In genomic region chr11:99080902-99081543, GRCm38 (mm10) we compare ENCODE assay signal across 21 mouse cellular contexts. TPM values are rescaled to one million over a fixed set of nuclear protein-coding genes. Genes with fewer than 3 reads are reported as not detected.
DNase-seq lines count a peak whose midpoint lies in the region; ATAC-seq and TF ChIP-seq lines count a peak whose summit lies in the region.
"Had no signal": no experiment of that assay in that cellular context is flagged by ENCODE, and none has a peak within 500 bp of the region (broad histone marks: within the 10 kb centered on the region; RNA-seq: fewer than 3 reads in every experiment).

No protein-coding gene starts in this region.

- H3K4me1 ChIP-seq in liver, postnatal 0 days (ENCODE audit: insufficient read depth), result peaks cover 5% of the 10 kb centered on the region; the same call in 1 of the 2 replicates
- H3K4me1 ChIP-seq in liver, embryonic 12.5 days, result no peaks in the 10 kb centered on the region
- H3K4me1 ChIP-seq in limb, embryonic 10.5 days, result peaks cover 75% of the 10 kb centered on the region
- H3K4me1 ChIP-seq in midbrain, embryonic 14.5 days (ENCODE audit: control insufficient read depth, insufficient read depth, low read length), result no peaks in the 10 kb centered on the region
- H3K4me1 ChIP-seq: megakaryocyte, embryonic 14.5 days had no signal

- no peak for DNase-seq in liver, postnatal 0 days
- no peak for DNase-seq in limb, embryonic 10.5 days (ENCODE audit: low spot score)
- no peak for DNase-seq in embryo, embryonic 10.5 days (ENCODE audit: low spot score)
- DNase-seq in right cerebral cortex, postnatal 10 days (ENCODE audit: low spot score in 2 of 2), result no peak
- no peak for DNase-seq in midbrain, embryonic 14.5 days
- DNase-seq: cerebellum, postnatal 10 days; gastrocnemius, postnatal 10 days; layer of hippocampus, postnatal 36 days; right cerebral cortex, adult 18-20 months; thymus, postnatal 36 days had no signal

- WGBS in liver, postnatal 0 days (ENCODE audit: insufficient replicate concordance), result 58% methylated on average over 9 of the region's 9 CpGs
- whole genome bisulfite sequencing in liver, embryonic 12.5 days (ENCODE audit: insufficient replicate concordance), result 51% methylated on average over 9 of the region's 9 CpGs
- WGBS in limb, embryonic 10.5 days, result 89% methylated on average over 9 of the region's 9 CpGs
- WGBS in midbrain, embryonic 14.5 days, result 92% methylated on average over 9 of the region's 9 CpGs

- TF ChIP-seq EP300 in liver, postnatal 0 days (IDR thresholded peaks at IDR 0.05; ENCODE audit: low read depth), result no peak

- no peaks in the 10 kb centered on the region for H3K27me3 ChIP-seq in liver, postnatal 0 days (ENCODE audit: insufficient read depth, low read length)
- H3K27me3 ChIP-seq in liver, embryonic 12.5 days (replicated peaks), result peaks cover 19% of the 10 kb centered on the region
- no peaks in the 10 kb centered on the region for H3K27me3 ChIP-seq in limb, embryonic 10.5 days (ENCODE audit: low read depth, poor library complexity, severe bottlenecking)
- H3K27me3 ChIP-seq in myocyte (ENCODE audit: control insufficient read depth, insufficient read depth, insufficient read length), result no peaks in the 10 kb centered on the region
- H3K27me3 ChIP-seq in midbrain, embryonic 14.5 days (ENCODE audit: control insufficient read depth, insufficient read depth, low read length), result no peaks in the 10 kb centered on the region
- H3K27me3 ChIP-seq: intestine, embryonic 15.5 days had no signal

- H3ac ChIP-seq in myocyte (ENCODE audit: control insufficient read depth, insufficient read length), result no peak overlapping the region

- no peak overlapping the region for H3K4me2 ChIP-seq in liver, postnatal 0 days (ENCODE audit: low read depth, low read length)
- H3K4me2 ChIP-seq in liver, embryonic 12.5 days, result no peak overlapping the region
- H3K4me2 ChIP-seq in myocyte (ENCODE audit: low read depth), result peak overlapping the region; percentile 0
- no peak overlapping the region for H3K4me2 ChIP-seq in midbrain, embryonic 14.5 days (ENCODE audit: low read length)
- H3K4me2 ChIP-seq: heart, embryonic 11.5 days; intestine, embryonic 15.5 days had no signal

- no peak for ATAC-seq in liver, postnatal 0 days
- no peak for ATAC-seq in liver, embryonic 12.5 days
- 0 out of 2 replicates have a peak, but pooled peaks have one; percentile 32 for ATAC-seq in common myeloid progenitor, adult 5-6 weeks (replicated peaks; ENCODE audit: low read depth, poor library complexity, severe bottlenecking)
- ATAC-seq in midbrain, embryonic 14.5 days (ENCODE audit: low FRiP score, low TSS enrichment), result no peak
- ATAC-seq: CD4-positive, CD25-positive, alpha-beta regulatory T cell, adult 4 months; intestine, embryonic 15.5 days; midbrain, embryonic 16.5 days had no signal

- H3K36me3 ChIP-seq in liver, postnatal 0 days (replicated peaks; ENCODE audit: insufficient read depth, low read length), result no peaks in the 10 kb centered on the region
- no peaks in the 10 kb centered on the region for H3K36me3 ChIP-seq in liver, embryonic 12.5 days
- H3K36me3 ChIP-seq in limb, embryonic 10.5 days, result 0 out of 2 replicates have a peak, but pooled peaks cover 3% of the 10 kb centered on the region
- H3K36me3 ChIP-seq in myocyte (ENCODE audit: control insufficient read depth, insufficient read depth), result no peaks in the 10 kb centered on the region
- H3K36me3 ChIP-seq in midbrain, embryonic 14.5 days (ENCODE audit: control insufficient read depth, insufficient read depth, low read length), result no peaks in the 10 kb centered on the region
- H3K36me3 ChIP-seq: G1E; hindbrain, embryonic 10.5 days; intestine, embryonic 15.5 days had no signal

- no peak overlapping the region for H3K27ac ChIP-seq in liver, postnatal 0 days (ENCODE audit: low read depth)
- no peak overlapping the region for H3K27ac ChIP-seq in liver, embryonic 12.5 days
- peak overlapping the region; percentile 86 for H3K27ac ChIP-seq in limb, embryonic 10.5 days
- no peak overlapping the region for H3K27ac ChIP-seq in midbrain, embryonic 14.5 days (replicated peaks; ENCODE audit: low read depth, low read length)
- H3K27ac ChIP-seq: intestine, embryonic 15.5 days; kidney, postnatal 0 days had no signal

- no peak overlapping the region for H3K9ac ChIP-seq in liver, postnatal 0 days (replicated peaks)
- H3K9ac ChIP-seq in liver, embryonic 12.5 days, result no peak overlapping the region
- no peak overlapping the region for H3K9ac ChIP-seq in midbrain, embryonic 14.5 days (replicated peaks; ENCODE audit: low read length)
- H3K9ac ChIP-seq: intestine, embryonic 15.5 days had no signal

- TF ChIP-seq POLR2A in myocyte (IDR thresholded peaks at IDR 0.05; ENCODE audit: insufficient read length, low read depth), result no peak

- TF ChIP-seq CTCF in liver, postnatal 0 days (IDR thresholded peaks at IDR 0.05; ENCODE audit: low read depth), result peak; percentile 11; the same call in 1 of the 2 replicates

- no peaks in the 10 kb centered on the region for H3K9me3 ChIP-seq in liver, postnatal 0 days (ENCODE audit: low read length)
- no peaks in the 10 kb centered on the region for H3K9me3 ChIP-seq in liver, embryonic 12.5 days (replicated peaks)
- no peaks in the 10 kb centered on the region for H3K9me3 ChIP-seq in limb, embryonic 10.5 days (replicated peaks)
- H3K9me3 ChIP-seq in midbrain, embryonic 14.5 days (ENCODE audit: control insufficient read depth, low read length), result no peaks in the 10 kb centered on the region
- H3K9me3 ChIP-seq: G1E; hindbrain, embryonic 10.5 days; intestine, embryonic 15.5 days had no signal

- no peaks in the 10 kb centered on the region for H3K79me2 ChIP-seq in myocyte (ENCODE audit: control insufficient read depth, insufficient read depth)

- H3K4me3 ChIP-seq in liver, postnatal 0 days (ENCODE audit: low read depth, low read length), result no peak overlapping the region
- H3K4me3 ChIP-seq in liver, embryonic 12.5 days, result no peak overlapping the region
- H3K4me3 ChIP-seq in limb, embryonic 10.5 days, result no peak overlapping the region
- no peak overlapping the region for H3K4me3 ChIP-seq in myocyte
- no peak overlapping the region for H3K4me3 ChIP-seq in midbrain, embryonic 14.5 days (replicated peaks; ENCODE audit: low read depth, low read length)
- H3K4me3 ChIP-seq: hindbrain, embryonic 10.5 days; intestine, embryonic 15.5 days; megakaryocyte, embryonic 14.5 days had no signal

TF ChIP-seq in myocyte, 11 proteins besides CTCF, POLR2A, EP300 and RAD21:
- TF ChIP-seq MYOG (IDR thresholded peaks at IDR 0.05; ENCODE audit: control insufficient read depth in 1 of 3, insufficient read depth in 1 of 3, insufficient read length in 2 of 3, low read depth in 2 of 3) (no peak), MAX (IDR thresholded peaks at IDR 0.05; ENCODE audit: low read depth) (no peak), TCF3 (IDR thresholded peaks at IDR 0.05; ENCODE audit: insufficient read length, low read depth) (no peak)
TF ChIP-seq in myocyte: peak in this region for 0.

RNA-seq across cellular contexts. Expression of gene Tns4, which starts 8.1 kb away (rescaled TPM):
- polyA plus RNA-seq in liver, postnatal 0 days (2015; fragmentation: Nextera tagmentation; extraction: Ambion mirVana), result 0.25 and 0.31 TPM in 2 replicates
- polyA plus RNA-seq in liver, embryonic 12.5 days (2016; fragmentation: Nextera tagmentation; extraction: Ambion mirVana), result 0.17 and 0.39 TPM in 2 replicates
- 0.68 and 1.0 TPM in 2 replicates for total RNA-seq in common myeloid progenitor, adult 5-6 weeks (2017)
- 0.74 and 1.4 TPM in 2 replicates for polyA plus RNA-seq in limb, embryonic 10.5 days (2016; fragmentation: Nextera tagmentation; extraction: Ambion mirVana)
- 0.11 TPM for polyA plus RNA-seq in myocyte (2012; fragmentation: generic; extraction: Trizol)
- 0.22 TPM in 1 of 2 replicates, not detected in the other for polyA plus RNA-seq in midbrain, embryonic 14.5 days (2014; fragmentation: Nextera tagmentation; extraction: Ambion mirVana)
- total RNA-seq: gastrocnemius, postnatal 10 days; layer of hippocampus, postnatal 36 days had no signal

RNA-seq across cellular contexts. Expression of gene Igfbp4, which starts 40.0 kb away (rescaled TPM):
- polyA plus RNA-seq in liver, postnatal 0 days (2015; fragmentation: Nextera tagmentation; extraction: Ambion mirVana), result 665 and 672 TPM in 2 replicates
- 236 TPM in 2 replicates for polyA plus RNA-seq in liver, embryonic 12.5 days (2016; fragmentation: Nextera tagmentation; extraction: Ambion mirVana)
- 177 and 183 TPM in 2 replicates for total RNA-seq in common myeloid progenitor, adult 5-6 weeks (2017)
- polyA plus RNA-seq in limb, embryonic 10.5 days (2016; fragmentation: Nextera tagmentation; extraction: Ambion mirVana), result 899 and 1,008 TPM in 2 replicates
- polyA plus RNA-seq in myocyte (2012; fragmentation: generic; extraction: Trizol), result 58.6 TPM
- 55.0 and 111 TPM in 2 replicates for polyA plus RNA-seq in midbrain, embryonic 14.5 days (2014; fragmentation: Nextera tagmentation; extraction: Ambion mirVana)

RNA-seq across cellular contexts. Expression of gene Top2a, which starts 57.0 kb away (rescaled TPM):
- polyA plus RNA-seq in liver, postnatal 0 days (2015; fragmentation: Nextera tagmentation; extraction: Ambion mirVana), result 74.3 and 90.2 TPM in 2 replicates
- polyA plus RNA-seq in liver, embryonic 12.5 days (2016; fragmentation: Nextera tagmentation; extraction: Ambion mirVana), result 249 and 261 TPM in 2 replicates
- total RNA-seq in common myeloid progenitor, adult 5-6 weeks (2017), result 622 and 650 TPM in 2 replicates
- 291 and 354 TPM in 2 replicates for polyA plus RNA-seq in limb, embryonic 10.5 days (2016; fragmentation: Nextera tagmentation; extraction: Ambion mirVana)
- polyA plus RNA-seq in myocyte (2012; fragmentation: generic; extraction: Trizol), result 39.9 TPM
- 24.9 and 67.9 TPM in 2 replicates for polyA plus RNA-seq in midbrain, embryonic 14.5 days (2014; fragmentation: Nextera tagmentation; extraction: Ambion mirVana)
